Mouse (Mus musculus) macrophage (primary cell): ENCODE data around the gene Polr3h. TPM values are rescaled to one million over a fixed set of nuclear protein-coding genes. Genes with fewer than 3 reads are reported as not detected.

Experiments
- H3K27ac ChIP-seq: fragments of 350-480 bp; formaldehyde crosslinking; 2 replicates; pipeline ENCODE4 v1.9.0; 2021
- H3K36me3 ChIP-seq: fragments of 350-480 bp; formaldehyde crosslinking; 2 replicates; pipeline ENCODE4 v1.9.0; 2021; ENCODE audit errors: inconsistent target
- H3K4me3 ChIP-seq: fragments of 350-480 bp; formaldehyde crosslinking; 2 replicates; pipeline ENCODE4 v1.9.0; 2021; ENCODE audit errors: inconsistent target
- H3K79me2 ChIP-seq: fragments of 350-480 bp; formaldehyde crosslinking; 2 replicates; pipeline ENCODE4 v1.9.0; 2021; ENCODE audit errors: inconsistent target
- WGBS: methylation state at CpG from one replicate; pipeline ENCODE4 v1.1.7; 2026; ENCODE audit warnings: inconsistent platforms; ENCODE audit not compliant: missing documents; 5-methylcytosine and 5-hydroxymethylcytosine counted together
- polyA plus RNA-seq: library from polyadenylated mRNA; stranded (reverse); fragments of 250-400 nt; gene quantifications from 3 replicates; pipeline ENCODE4 v1.2.4, GENCODE M21; 2018; ENCODE audit warnings: inconsistent platforms

The Polr3h gene
- polyA plus RNA-seq, 1 experiment from 2014 or later: 4.7 TPM

GRCm38 (mm10) chr15:81956457-81956856 is 30.4 kb upstream of the Polr3h start:
- no peak overlapping the region for H3K27ac ChIP-seq
- no peaks in the 10 kb centered on the region for H3K79me2 ChIP-seq
- no peak overlapping the region for H3K4me3 ChIP-seq
- 0 out of 2 replicates have a peak, but pooled peaks cover 4% of the 10 kb centered on the region for H3K36me3 ChIP-seq
- WGBS: 75% methylated on average over 7 of the region's 8 CpGs

- Histone ChIP-seq H3K36me3 (0 out of 2 replicates have a peak, but pooled peaks cover 4% of the 10 kb centered on the region), H3K79me2 (no peaks in the 10 kb centered on the region), H3K4me3 (no peak overlapping the region), H3K27ac (no peak overlapping the region)
- 95% methylated on average over 15 of the region's 15 CpGs for WGBS
These were observed 29.4 kb upstream of the Polr3h start for GRCm38 (mm10) chr15:81955414-81955813.

- 96% methylated on average over 6 of the region's 6 CpGs for WGBS
- H3K36me3 ChIP-seq: 0 out of 2 replicates have a peak, but pooled peaks cover 4% of the 10 kb centered on the region
- no peak overlapping the region for H3K27ac ChIP-seq
- H3K79me2 ChIP-seq: no peaks in the 10 kb centered on the region
- no peak overlapping the region for H3K4me3 ChIP-seq
These were observed 28.7 kb upstream of the Polr3h start for GRCm38 (mm10) chr15:81954716-81955115.

- H3K36me3 ChIP-seq: 0 out of 2 replicates have a peak, but pooled peaks cover 4% of the 10 kb centered on the region
- no peaks in the 10 kb centered on the region for H3K79me2 ChIP-seq
- 97% methylated on average over 9 of the region's 9 CpGs for WGBS
- no peak overlapping the region for H3K4me3 ChIP-seq
- no peak overlapping the region for H3K27ac ChIP-seq
These were observed 28.1 kb upstream of the Polr3h start for GRCm38 (mm10) chr15:81954151-81954583.

GRCm38 (mm10) chr15:81952310-81952709 is 26.3 kb upstream of the Polr3h start:
- H3K79me2 ChIP-seq: no peaks in the 10 kb centered on the region
- H3K36me3 ChIP-seq: 0 out of 2 replicates have a peak, but pooled peaks cover 4% of the 10 kb centered on the region
- no peak overlapping the region for H3K27ac ChIP-seq
- 98% methylated on average over 4 of the region's 4 CpGs for WGBS
- no peak overlapping the region for H3K4me3 ChIP-seq

GRCm38 (mm10) chr15:81951159-81951558 is 25.1 kb upstream of the Polr3h start:
- Histone ChIP-seq H3K79me2 (no peaks in the 10 kb centered on the region), H3K36me3 (0 out of 2 replicates have a peak, but pooled peaks cover 4% of the 10 kb centered on the region), H3K27ac (no peak overlapping the region)

GRCm38 (mm10) chr15:81950716-81951115 is 24.7 kb upstream of the Polr3h start:
- Histone ChIP-seq H3K79me2 (no peaks in the 10 kb centered on the region), H3K36me3 (0 out of 2 replicates have a peak, but pooled peaks cover 4% of the 10 kb centered on the region), H3K4me3 (no peak overlapping the region), H3K27ac (no peak overlapping the region)
- WGBS: 95% methylated on average over 5 of the region's 5 CpGs

More at GRCm38 (mm10) chr15:81951159-81951558, 25.1 kb upstream of the Polr3h start:
- H3K4me3 ChIP-seq: no peak overlapping the region
- WGBS: 95% methylated on average over 9 of the region's 9 CpGs

- WGBS: 94% methylated on average over 11 of the region's 11 CpGs
- Histone ChIP-seq H3K36me3 (no peaks in the 10 kb centered on the region), H3K27ac (no peak overlapping the region), H3K4me3 (no peak overlapping the region), H3K79me2 (no peaks in the 10 kb centered on the region)
These were observed 23.6 kb upstream of the Polr3h start for GRCm38 (mm10) chr15:81949476-81950131.

GRCm38 (mm10) chr15:81949076-81949475 is 23.0 kb upstream of the Polr3h start:
- Histone ChIP-seq H3K4me3 (no peak overlapping the region), H3K79me2 (no peaks in the 10 kb centered on the region), H3K27ac (no peak overlapping the region), H3K36me3 (no peaks in the 10 kb centered on the region)
- 86% methylated on average over 10 of the region's 10 CpGs for WGBS

- Histone ChIP-seq H3K36me3 (no peaks in the 10 kb centered on the region), H3K79me2 (no peaks in the 10 kb centered on the region), H3K4me3 (no peak overlapping the region), H3K27ac (no peak overlapping the region)
- 58% methylated on average over 9 of the region's 9 CpGs for WGBS
These were observed 17.2 kb upstream of the Polr3h start for GRCm38 (mm10) chr15:81943176-81943749.

GRCm38 (mm10) chr15:81941010-81941409 is 15.0 kb upstream of the Polr3h start:
- no peak overlapping the region for H3K27ac ChIP-seq
- no peaks in the 10 kb centered on the region for H3K36me3 ChIP-seq
- no peaks in the 10 kb centered on the region for H3K79me2 ChIP-seq
- 96% methylated on average over 2 of the region's 2 CpGs for WGBS
- no peak overlapping the region for H3K4me3 ChIP-seq

- H3K79me2 ChIP-seq: no peaks in the 10 kb centered on the region
- no peak overlapping the region for H3K4me3 ChIP-seq
- no peaks in the 10 kb centered on the region for H3K36me3 ChIP-seq
- no peak overlapping the region for H3K27ac ChIP-seq
- 92% methylated on average over 5 of the region's 5 CpGs for WGBS
These were observed 14.2 kb upstream of the Polr3h start for GRCm38 (mm10) chr15:81940219-81940618.

- Histone ChIP-seq H3K4me3 (no peak overlapping the region), H3K36me3 (no peaks in the 10 kb centered on the region), H3K79me2 (no peaks in the 10 kb centered on the region), H3K27ac (no peak overlapping the region)
- WGBS: 98% methylated on average over 4 of the region's 4 CpGs
These were observed 13.7 kb upstream of the Polr3h start for GRCm38 (mm10) chr15:81939774-81940173.

- Histone ChIP-seq H3K79me2 (no peaks in the 10 kb centered on the region), H3K36me3 (no peaks in the 10 kb centered on the region), H3K27ac (no peak overlapping the region), H3K4me3 (no peak overlapping the region)
- WGBS: 93% methylated on average over 10 of the region's 10 CpGs
These were observed 13.2 kb upstream of the Polr3h start for GRCm38 (mm10) chr15:81939157-81939715.

GRCm38 (mm10) chr15:81938246-81938645 is 12.2 kb upstream of the Polr3h start:
- Histone ChIP-seq H3K36me3 (no peaks in the 10 kb centered on the region), H3K4me3 (no peak overlapping the region), H3K27ac (0 out of 2 replicates have a peak overlapping the region, but pooled peaks have one; percentile 8), H3K79me2 (no peaks in the 10 kb centered on the region)
- 56% methylated on average over 2 of the region's 2 CpGs for WGBS
